Mouse (Mus musculus) regulatory T cell (primary cell): ENCODE measurements around the gene Ncln.
"Not testable (repeated sequence)": the region's sequence is repeated elsewhere in the genome, so short reads cannot be mapped to it uniquely, and the experiment has no call there.

Experiments
- in situ Hi-C: fragments of 300-600 bp; cut with MboI, MseI; formaldehyde crosslinking; loops from one replicate; pipeline ENCODE4 v1.15.1; 2025; ENCODE audit warnings: high pct_unique_total_duplicates

The Ncln gene

DNA sequence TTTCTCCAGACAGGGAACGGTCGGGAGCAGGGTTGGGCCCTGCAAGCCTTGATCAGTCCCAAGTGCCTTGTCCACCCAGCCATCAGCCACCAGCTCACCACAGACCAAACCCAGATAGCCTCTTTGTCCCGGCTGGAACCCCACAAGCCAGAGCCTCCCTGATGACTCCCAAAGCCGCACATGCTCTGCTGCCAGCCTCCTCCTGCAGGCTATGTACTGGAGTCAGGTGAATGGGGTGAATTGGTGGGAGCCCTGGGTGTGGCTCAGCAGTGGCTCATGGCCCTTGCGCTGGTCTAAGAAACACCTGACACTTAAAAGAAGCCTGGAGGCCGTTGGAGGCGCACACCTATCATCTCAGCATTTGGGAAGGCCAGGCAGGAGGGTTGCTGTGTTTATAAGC lies 33.3 kb downstream of the Ncln start:
- in situ Hi-C loops = no loop called here

DNA sequence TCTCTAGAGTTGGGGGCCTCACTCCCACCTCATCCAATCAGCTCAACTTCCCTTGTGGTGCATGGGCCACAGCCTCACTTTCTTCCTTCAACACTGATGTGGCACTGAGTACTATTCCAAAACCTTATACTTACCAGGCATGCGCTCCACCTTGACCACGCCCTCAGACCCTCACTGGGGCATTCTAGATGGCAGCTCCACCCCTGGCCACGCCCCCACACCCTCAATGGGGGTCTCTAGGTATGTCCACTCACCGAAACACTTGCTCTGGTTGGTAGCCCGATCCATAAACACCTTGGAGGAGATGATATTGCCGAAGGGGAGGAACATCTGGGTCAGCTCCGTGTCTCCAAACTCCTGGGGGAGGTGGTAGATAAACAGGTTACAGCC lies 33.8 kb downstream of the Ncln start:
- in situ Hi-C loops = no loop called here

DNA sequence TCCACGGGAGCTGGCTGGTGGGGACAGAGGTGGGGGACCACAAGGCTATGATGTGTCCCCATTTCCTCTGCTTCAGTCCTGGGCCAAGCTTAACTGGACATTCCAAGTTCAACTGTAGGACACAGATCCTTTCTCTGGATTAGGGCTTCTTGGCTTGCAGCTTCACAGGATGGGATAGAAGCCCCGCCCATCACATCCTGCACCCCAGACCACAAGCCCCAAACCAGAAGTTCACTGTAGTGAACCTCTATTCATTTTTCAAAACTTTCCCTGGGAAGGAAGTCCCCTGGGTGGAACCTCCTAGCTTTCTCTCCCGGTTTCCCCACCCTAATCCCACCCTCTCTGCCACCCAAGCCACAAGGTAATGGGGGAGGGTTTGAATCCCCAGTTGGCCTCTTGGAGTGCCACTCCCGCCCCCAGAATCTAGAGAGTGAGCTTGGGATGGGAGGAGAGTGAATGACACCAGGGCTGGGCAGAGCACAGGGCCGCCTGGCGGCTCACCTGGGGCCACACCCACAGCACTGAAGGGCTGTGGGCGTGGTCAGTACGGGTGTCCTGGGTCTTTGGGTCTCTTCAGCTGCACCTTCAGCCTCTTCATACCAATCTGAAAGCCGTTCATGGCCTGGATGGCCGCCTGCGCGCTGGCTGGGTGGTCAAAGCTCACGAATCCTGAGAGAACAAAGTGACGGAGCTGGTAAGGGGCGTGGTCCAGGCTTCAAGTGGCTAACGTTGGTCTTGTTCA lies 34.3 kb downstream of the Ncln start:
- in situ Hi-C loops = no loop called here

DNA sequence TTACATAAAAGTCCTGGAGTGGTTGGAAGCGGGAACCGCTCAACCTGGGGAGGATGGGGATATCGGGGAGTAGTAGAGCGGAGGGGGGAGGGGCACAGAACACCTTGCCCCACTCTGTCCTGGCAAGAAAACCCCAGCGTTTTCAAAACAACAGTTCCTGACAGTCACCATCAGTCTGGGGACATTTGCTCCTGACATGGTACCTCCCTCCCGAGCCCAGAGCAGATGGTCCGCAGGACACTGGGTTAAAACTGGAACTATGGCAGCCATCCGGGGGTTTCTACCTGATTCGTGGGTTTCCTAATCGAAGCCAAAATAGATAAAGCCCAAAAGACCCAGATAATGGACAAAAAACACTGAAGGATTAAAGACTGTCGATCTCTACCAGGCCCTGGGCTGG lies 35.2 kb downstream of the Ncln start:
- in situ Hi-C loops = no loop called here

- in situ Hi-C loops = no loop called here
These were observed 35.7 kb downstream of the Ncln start for GRCm38 (mm10) chr10:81460471-81460870.

GRCm38 (mm10) chr10:81459399-81459798 lies 36.8 kb downstream of the Ncln start:
- in situ Hi-C loops = no loop called here

- in situ Hi-C loops = no loop called here
These were observed 37.9 kb downstream of the Ncln start for GRCm38 (mm10) chr10:81458267-81458666.

- in situ Hi-C loops = no loop called here
These were observed 38.6 kb downstream of the Ncln start for GRCm38 (mm10) chr10:81457624-81458023.

DNA sequence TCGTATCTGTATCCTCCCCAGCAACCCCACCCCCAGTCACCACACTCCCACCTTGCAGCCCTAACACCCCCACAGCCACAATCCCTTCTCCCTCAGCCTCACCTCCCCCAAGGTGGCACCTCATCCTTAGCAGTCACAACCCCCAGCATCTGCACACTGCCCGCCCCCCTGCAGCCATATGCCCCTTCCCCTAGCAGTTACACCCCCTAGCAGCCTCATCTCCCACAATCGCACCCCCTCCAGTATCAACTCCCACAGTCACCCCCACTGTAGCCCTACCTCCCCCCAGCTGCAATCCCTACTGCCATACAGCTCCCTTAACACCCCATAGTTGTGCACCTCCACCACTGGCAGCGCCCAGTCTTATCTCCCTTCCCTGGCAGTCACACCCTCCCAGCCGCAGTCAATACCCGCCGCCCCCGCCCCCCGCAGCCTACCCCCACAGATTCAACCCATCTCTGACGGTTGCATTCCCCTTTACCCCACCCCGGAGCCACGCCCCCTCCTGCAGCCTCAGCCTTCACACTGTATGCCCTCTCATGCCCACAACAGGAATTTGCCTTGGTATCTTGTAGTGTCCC lies 39.1 kb downstream of the Ncln start:
- in situ Hi-C loops = no loop called here

DNA sequence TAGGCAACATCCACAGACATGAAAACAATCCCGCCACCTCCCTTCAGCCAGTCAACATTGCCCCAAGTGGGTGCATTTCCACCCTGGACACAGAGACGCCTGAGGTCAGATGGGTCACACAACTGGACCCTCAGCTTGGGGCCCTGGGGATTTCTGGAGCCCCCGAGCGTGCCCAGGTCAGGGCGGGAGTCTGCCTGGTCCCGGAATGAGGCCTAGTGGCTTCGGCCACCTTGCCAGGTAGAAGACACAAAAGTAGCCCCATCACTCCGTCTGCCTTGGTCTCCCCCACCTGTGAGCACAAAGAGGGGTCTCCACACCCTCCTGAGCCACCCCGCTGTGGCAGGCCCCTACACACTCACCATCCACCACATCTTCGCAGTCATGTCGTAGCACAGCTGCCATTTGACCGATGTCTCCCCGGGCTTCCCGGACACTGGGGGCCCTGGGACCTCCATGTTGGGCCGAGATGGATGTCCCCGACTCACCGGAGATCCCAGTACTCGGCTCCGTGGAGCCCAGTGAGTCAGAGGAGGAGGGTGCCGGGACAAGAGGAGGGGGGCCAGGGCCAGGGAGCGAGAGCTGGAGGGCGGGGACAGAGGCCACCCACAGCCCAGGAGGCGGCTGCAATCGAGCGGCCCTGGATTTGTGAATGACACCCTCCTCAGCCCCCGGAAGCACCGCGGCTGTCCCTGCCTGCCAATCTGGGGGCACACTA lies 40.9 kb downstream of the Ncln start, which contains the start of gene Nfic:
Gene Nfic (minus strand): TSS at position 455 of the 715 bp plus-strand sequence.
- in situ Hi-C loops = no loop called here

GRCm38 (mm10) chr10:81454106-81454505 lies 42.1 kb downstream of the Ncln start:
- in situ Hi-C loops = no loop called here

DNA sequence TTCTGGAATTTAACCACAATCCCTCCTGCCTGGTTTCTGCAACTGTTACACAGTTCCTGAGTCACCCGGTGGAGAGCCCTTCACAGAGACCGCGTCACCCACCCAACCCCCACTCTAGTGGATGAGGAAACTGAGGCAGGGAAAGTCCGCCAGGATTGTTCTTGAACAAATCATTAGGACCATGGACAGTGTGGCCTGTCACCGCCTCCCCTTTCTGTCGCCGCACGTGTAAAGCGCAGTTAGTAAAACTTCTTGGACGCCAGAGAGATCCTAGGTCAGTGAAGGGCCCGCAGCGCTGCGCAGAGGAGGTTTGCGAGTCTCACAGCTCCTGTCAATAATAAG lies 43.3 kb downstream of the Ncln start:
- in situ Hi-C loops = no loop called here

- in situ Hi-C loops = no loop called here
These were observed 43.8 kb downstream of the Ncln start for GRCm38 (mm10) chr10:81452237-81452946.

- in situ Hi-C loops = no loop called here
These were observed 44.8 kb downstream of the Ncln start for GRCm38 (mm10) chr10:81451365-81451745.

DNA sequence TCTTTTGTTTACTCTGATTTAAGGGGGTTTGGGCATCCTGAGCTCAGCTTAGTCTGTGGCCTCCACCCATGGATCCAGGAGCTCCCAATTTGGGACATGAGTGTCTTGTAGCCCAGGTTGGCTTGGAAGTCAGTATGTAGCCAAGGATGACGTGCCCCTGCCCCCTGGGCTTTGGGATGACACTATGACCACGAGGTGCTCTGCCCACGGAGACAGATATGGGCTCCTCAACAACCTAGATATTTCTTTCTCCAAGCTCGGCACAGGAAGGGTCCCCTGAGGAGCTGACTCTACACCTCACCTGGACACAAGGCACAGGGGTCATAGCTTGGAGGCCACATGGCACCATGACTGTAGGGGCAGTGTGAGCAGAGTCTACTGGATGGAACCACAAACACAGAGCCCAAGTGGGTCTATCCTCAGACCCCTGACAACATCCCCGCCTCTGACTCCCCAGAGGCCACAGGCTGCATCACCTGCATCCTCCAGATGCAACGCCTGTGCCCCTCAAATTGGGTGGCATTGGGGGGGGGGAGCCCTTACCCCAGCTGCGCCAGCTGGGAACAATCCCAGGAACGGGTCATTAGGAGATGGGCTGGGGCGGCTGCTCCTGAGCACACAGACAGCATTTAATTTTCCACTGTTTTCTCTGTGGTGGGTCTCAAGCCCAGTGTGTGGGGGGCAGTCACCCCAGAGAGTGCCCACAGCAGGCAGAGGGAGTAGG lies 45.4 kb downstream of the Ncln start:
- in situ Hi-C loops = no loop called here

- in situ Hi-C loops = no loop called here
These were observed 46.1 kb downstream of the Ncln start for GRCm38 (mm10) chr10:81450140-81450539.

GRCm38 (mm10) chr10:81445516-81445915 lies 50.7 kb downstream of the Ncln start:
- in situ Hi-C loops = not testable (repeated sequence)

GRCm38 (mm10) chr10:81441019-81441418 lies 55.2 kb downstream of the Ncln start:
- in situ Hi-C loops = loop anchor here (5.0 kb wide), 1 partner anchor 49 kb away; the partner anchor contains the start of gene Smim24
